Mouse (Mus musculus) lung, postnatal 36 days (tissue): ENCODE results near the gene Cd72.

Source experiments
- DNase-seq: peaks from one replicate; pipeline ENCODE4 v3.0.0; 2022; ENCODE audit warnings: mixed read lengths

Gene Cd72

GRCm38 (mm10) chr4:43477857-43478533 lies 23.6 kb upstream of the Cd72 start:
- peak; percentile 96 for DNase-seq

DNA sequence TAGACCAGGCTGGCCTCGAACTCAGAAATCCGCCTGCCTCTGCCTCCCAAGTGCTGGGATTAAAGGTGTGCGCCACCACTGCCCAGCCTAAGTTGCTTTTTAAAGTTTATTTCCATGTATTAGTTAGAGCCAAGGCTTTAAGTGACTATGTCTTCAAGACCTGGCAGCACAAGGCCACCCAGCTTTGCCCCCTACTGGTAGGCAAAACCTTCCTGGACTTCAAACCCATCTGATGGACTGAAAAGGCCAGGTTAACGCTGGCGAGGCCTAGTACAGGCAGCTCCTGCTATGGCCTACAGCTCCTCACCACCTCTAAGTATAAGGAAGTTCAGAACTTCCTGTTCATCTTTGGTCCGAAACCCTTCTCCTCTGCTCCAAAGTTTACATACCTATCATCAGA lies 22.2 kb upstream of the Cd72 start:
- peak; percentile 45 for DNase-seq

- DNase-seq, result no peak
These were observed 19.2 kb upstream of the Cd72 start for GRCm38 (mm10) chr4:43473636-43474035.

DNA sequence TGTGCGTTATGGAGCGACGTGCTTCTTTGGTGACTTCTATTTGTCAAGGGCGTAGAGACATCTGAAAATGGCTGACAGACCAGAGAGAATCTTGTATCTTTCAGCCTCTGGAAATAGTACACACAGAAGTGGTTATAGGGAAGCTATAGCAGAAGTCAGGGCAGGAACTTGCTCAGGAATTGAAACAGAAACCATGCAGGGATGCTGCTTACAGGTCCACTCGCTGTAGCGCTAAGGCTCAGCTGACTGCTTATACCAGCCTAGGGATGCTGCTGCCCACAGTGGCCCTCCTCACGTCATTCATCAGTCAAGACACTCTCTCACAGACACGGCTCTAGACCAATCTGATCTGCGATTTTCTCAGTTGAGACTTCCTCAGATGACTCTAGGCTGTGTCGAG lies 15.9 kb upstream of the Cd72 start:
- DNase-seq, result no peak

DNA sequence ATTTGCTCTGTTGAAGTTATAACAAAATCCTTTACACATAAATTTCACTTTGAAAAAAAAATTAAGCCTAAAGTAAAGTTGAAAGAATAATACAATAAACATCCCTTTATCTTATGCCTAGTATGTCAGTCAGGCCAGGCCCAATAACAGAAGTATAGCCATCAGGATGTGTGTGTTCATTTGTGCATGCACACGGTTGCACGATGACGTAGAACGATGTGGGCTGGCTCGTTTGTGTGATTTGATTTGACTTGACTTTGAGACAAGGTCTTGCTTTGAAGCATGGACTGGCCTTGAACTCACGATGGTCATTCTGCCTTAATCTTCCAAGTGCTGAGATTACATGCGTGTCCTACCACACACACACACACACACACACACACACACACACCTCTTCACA lies 12.4 kb upstream of the Cd72 start:
- no peak for DNase-seq

GRCm38 (mm10) chr4:43465935-43466334 lies 11.5 kb upstream of the Cd72 start:
- no peak for DNase-seq

- DNase-seq, result no peak
These were observed 8.7 kb upstream of the Cd72 start for GRCm38 (mm10) chr4:43463102-43463501.

- DNase-seq, result no peak
These were observed 2.7 kb upstream of the Cd72 start for GRCm38 (mm10) chr4:43457124-43457523.

DNA sequence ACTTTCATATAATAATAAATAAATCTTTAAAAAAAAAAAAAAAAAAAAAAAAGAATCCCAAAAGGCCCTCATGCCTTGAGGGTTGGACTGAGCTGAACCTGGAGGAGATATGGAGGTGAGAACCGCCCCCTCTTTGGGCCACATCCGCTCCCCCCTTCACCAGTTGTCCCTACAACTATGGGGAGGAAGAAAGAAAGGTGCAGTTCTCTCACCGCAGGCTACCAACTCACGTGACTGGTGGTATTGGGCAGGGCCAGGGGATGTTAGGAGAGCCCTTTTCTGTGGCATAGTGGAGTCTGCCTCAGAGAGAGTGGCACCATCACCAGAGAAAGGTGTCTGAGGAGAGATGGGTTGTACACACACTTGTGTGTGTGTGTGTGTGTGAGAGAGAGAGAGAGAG lies 2.0 kb upstream of the Cd72 start:
- DNase-seq, result peak; percentile 34

DNA sequence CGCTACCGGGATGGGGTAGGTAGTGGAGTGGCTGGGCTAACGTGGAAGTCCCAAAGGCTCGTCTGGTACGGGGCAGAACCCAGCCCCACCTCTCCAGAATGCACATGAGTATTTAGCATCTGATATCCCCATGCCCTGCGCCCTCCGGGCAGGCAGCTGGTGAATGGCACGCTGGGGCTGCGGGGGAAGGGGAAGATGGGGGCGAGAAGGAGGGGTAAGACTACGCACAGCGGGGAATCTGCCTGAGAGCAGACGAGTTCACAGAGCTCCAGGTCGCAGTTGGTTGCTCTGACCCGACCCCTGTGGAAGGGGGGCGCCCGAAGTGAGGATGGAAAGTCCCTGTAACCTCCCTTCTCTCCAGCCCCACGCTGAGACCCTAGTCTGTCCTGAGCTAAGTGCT lies 1.0 kb downstream of the Cd72 start:
- DNase-seq, result no peak

DNA sequence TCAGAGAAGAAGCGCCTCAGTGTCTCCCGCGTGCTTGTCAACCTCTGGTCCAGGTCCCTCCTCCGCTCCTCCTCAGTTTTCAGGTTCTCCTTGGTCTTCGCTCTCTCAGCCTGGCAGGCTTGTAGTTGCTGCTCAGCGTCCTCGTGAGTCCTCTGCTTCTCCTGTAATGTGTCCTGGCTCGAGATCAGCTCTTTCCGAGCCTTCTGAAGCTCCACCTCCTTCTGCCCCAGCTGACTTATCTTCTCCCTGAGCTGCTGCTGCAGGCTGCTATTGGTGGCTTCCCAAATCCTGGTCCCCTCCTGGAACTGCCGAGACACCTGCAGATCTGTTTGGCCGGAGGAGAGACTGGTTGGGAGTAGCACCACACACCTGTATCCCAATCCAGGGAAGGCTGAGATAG lies 2.1 kb downstream of the Cd72 start:
- no peak for DNase-seq

DNA sequence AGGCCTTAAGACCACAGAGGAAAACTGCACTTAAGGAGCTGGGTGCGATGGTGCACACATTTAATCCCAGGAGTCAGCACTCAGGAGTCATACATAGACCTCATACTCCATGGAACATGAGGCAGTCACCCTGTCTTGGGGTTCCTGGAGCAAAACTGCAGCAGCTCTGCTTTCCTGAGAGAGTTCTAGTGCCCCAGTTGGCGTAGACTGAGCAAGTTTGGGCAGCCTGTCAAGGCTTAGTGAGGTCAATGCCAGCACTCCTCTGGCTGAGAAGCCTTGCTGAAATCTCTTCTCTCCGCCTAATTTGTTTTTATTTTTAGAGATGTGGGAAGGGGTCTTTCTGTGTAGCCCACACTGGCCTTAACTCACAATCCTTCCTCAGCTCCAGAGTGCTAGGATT lies 5.9 kb downstream of the Cd72 start:
- DNase-seq, result no peak

DNA sequence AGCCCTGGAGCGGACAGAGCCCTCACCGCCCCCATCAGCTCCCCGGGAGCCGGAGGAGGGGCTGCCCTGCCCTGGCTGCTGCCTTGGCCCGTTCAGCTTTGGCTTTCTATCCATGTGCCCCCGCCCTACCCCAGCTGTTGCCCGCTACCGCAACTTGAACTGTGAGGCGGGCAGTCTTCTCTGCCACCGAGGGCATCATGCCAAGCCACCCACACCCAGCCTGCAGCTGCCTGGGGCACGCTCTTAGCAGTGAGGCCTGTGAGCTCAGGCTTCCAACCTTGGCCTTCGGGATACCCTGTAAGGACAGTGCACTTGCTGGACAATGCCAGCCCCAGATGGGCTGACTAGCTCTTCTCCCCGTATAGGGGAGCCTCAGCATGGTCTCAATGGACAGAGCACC lies 7.2 kb downstream of the Cd72 start:
- DNase-seq, result no peak

DNA sequence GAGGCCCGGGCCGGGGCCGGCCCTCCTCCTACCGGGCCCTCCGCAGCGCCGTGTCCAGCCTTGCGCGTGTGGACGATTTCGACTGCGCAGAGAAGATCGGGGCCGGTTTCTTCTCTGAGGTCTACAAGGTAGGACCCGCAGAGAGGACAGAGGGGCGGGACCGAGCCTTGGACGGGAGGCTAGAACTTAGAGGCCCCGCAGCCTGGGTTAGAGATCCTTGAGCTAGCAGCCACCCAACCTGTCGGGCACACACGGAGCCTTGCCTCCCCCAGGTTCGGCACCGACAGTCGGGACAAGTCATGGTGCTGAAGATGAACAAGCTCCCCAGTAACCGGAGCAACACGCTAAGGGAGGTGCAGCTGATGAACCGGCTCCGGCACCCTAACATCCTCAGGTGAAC lies 10.9 kb downstream of the Cd72 start:
- no peak for DNase-seq

DNA sequence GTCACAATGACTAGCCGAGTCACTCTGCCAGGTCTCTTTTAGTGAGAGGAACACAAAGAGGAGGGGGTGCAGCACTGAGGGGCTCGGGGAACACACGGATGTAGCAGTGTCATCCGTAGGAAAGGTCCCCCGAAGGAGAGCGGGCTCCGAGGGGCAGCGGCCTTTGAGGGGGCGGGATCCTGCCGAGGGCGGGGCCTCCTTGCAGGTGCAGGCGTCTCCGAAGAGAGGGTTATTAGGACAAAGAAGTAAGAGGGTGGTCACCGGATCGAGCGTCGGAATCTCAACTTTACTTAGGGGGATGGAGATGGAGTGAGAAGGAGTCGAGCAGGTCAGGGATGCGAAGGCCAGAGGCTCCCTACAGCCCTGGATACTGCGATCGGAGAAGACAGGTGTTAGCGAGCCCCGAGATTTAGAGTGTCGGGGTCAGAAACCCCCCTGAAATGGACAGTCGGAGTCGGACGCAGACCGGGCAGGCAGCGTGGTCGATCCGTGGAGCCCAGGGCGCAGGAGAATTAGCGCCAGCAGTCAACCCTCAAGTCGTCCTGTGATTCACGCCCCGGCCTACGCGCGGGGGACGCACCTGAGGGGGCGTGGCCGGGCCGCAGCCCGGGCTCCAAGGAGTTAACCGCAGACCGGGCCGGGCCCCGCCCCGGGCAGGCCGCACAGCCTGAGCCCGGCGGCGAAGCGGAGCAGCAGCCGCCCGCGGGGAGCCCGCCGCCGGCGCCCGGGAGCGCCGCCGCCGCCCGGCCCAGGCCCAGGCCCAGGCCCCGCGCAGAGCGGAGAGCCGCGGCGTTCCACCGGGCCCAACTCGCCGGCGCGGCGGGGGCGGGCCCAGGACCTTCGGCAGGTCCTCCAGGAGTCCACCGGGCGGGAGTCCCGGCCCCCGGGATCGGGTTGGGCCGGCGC lies 11.7 kb downstream of the Cd72 start:
- peak; percentile 80 for DNase-seq

- DNase-seq, result peak; percentile 99
These were observed 12.4 kb downstream of the Cd72 start for GRCm38 (mm10) chr4:43442044-43442443.

- DNase-seq, result no peak
These were observed 12.8 kb downstream of the Cd72 start, which contains the start of gene Tesk1 for GRCm38 (mm10) chr4:43441639-43442038. TSS of gene Tesk1 (plus strand) at chr4:43441939.

- no peak for DNase-seq
These were observed 21.6 kb downstream of the Cd72 start for GRCm38 (mm10) chr4:43432832-43433231.

DNA sequence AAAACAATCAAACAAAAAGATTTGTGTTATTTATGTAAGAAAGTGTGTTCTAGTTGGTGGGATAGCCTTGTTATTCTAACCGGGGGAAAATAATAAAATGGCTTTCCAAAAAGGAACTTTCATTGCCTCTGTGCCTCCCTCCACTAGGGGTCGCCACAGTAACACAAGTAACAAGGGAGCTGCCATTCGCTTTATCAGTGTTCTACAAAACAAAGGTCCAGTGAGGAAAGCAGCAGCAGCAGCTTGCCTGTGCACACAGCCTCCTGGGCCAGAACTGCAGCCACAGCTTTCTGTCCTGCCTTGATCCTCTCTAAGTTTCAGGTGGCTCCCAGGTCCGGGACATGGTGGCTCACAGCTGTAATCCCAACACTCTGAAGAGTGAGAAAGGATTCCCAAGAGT lies 22.7 kb downstream of the Cd72 start:
- peak; percentile 96 for DNase-seq

GRCm38 (mm10) chr4:43428946-43429345 lies 25.5 kb downstream of the Cd72 start, which contains the start of gene Fam166b:
TSS of gene Fam166b (minus strand) at chr4:43429134.
- peak; percentile 54 for DNase-seq

DNA sequence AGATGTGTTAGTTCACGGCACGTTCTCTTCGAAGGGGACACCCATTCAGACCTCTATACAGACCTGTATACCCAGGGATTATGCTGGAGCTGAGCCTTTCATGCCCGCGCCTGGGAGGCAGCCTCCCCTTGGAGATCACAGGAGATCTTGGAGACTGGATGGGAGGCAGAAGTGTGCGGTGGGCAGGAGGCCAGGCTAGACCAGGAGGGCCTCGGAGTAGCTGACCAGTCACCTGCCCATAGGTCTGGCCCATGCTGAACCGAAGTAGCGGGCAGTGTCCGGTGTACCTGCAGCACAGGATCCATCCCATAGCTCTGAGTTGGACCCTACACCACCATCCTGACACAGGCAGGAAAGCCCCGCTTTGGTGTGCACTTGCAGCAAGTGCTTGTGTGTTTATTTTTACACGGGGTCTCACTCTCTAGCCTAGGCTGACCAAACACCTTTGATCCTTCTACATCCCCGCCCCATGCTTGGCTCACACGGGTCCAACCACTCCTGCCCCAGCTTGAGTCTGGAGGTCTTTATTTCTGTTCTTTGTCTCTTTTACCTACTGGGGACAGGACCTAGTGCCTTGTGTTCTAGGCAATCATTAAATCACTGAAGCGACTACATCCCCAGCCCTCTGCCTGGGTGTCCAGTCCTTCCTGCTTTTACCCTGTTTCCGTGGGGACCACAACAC lies 26.1 kb downstream of the Cd72 start:
- DNase-seq, result no peak

DNA sequence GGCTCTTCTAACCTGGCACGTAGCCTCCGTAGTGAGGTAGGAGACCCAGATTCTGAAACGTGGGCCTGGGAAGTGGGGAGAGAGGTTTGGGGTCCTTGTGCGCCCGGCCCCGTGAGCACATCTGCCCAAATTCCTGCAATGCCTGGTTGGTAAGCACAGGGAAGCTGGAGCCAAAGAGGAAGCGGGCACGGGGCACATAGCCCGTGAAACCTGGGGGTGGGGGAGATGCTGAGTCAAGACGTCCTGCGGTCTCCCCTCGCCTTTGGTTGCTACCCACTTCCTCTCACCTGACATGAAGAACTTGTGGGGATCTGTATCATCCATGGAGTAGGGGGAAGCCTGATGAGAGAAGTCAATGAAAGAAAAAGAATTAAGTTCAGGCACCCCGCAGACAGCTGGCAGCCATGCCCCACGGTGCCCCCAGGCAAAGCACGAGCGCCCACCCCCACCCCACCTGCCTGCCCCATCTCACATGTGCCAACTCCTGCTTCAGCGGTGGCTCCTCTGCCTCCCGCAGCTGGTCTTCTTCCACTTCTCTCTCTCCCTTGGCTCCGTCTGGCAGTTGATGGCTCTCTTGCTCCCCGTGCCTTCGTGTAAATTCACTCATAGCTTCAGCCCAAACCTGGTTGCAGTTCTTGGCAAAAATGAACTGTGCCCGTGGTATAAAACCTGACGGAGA lies 26.8 kb downstream of the Cd72 start:
- DNase-seq, result no peak

DNA sequence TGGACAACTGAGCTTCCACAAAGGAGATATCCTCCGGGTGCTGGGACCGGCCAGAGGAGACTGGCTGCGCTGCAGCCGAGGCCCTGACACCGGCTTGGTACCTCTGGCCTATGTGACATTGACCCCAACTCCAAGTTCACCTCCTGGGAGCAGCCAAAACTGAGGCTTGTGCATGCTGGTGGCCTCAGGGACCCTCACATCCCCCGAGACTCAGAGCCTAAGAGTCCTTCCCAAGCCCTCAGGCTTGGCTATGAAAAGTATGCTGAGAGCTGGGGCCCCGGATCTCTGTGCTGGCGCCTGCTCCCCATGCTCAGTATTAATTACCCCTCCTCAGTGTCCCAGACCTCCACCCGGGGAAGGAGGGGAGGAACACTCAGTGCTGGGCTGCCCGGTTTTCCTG lies 27.9 kb downstream of the Cd72 start:
- no peak for DNase-seq
